Mouse (Mus musculus): ENCODE measurements at regions not wholly inside any gene's neighbourhood (a gene's known extent, or its start where the extent isn't known, plus 50 kb on each side); places are given as distances from the start of the nearest gene placed in this dataset.
"Not testable (repeated sequence)": the region's sequence is repeated elsewhere in the genome, so short reads cannot be mapped to it uniquely, and the experiment has no call there.

- no peak for DNase-seq (ENCODE audit: low spot score in 2 of 2)
Observed at GRCm38 (mm10) chr8:37237306-37237705, 243.9 kb downstream of the AI429214 start.

- DNase-seq (ENCODE audit: low spot score in 2 of 2), result no peak
Observed at GRCm38 (mm10) chr8:37239354-37239753, 245.9 kb downstream of the AI429214 start.

- DNase-seq (ENCODE audit: low spot score in 2 of 2), result not testable (repeated sequence)
Observed at GRCm38 (mm10) chr8:37251234-37251633, 257.8 kb downstream of the AI429214 start.

GRCm38 (mm10) chr8:37291069-37291850 is 297.9 kb downstream of the AI429214 start:
- DNase-seq (ENCODE audit: low spot score in 2 of 2), result no peak

Data from right cerebral cortex, postnatal 36 days (tissue).